Mouse (Mus musculus) lung, postnatal 0 days (tissue): ENCODE measurements around the gene Gipc2.

Experiments
- CTCF ChIP-seq: IDR thresholded peaks from 2 replicates; pipeline ENCODE4 v1.5.1; 2016; ENCODE audit warnings: antibody characterized with exemption, mild to moderate bottlenecking
- EP300 ChIP-seq: IDR thresholded peaks from 2 replicates; pipeline ENCODE4 v1.6.1; 2016; ENCODE audit warnings: antibody characterized with exemption, mild to moderate bottlenecking, control low read depth

DNA sequence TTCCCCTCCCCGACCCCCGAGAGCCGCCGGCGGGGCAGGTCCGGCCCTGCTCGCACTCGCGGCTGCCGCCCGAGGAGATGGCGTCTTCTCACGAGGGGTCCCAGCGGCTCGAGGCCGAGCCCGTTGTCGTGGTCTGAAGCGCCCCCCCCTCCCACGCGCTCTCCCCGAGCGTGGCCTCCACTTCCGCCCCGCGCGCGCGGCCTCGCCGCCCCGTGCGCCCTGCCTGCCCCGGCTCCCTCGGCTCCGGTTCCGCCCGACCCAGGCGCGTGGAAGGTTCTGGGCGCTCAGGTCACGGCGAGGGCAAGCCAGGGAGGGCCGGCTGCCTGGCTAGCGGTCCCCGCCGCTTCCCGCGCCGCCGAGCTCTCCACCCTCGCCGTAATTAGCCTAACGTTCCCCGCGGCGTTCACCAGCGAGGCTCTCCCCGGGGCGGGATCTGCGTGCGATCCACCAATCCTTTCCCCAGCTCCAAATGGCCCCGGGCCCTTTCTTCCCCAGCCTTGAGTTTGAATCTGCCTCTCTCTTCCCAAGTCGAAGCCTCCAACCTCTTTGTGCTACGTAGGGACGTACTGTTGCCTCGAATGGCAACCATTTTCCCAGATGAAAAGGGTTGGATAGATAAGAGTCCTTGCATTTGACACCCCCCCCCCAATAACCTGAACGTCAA, 44.8 kb upstream of the Gipc2 start:
- no peak for TF ChIP-seq CTCF
- TF ChIP-seq EP300, result no peak
